Mouse (Mus musculus) liver, embryonic 14.5 days (tissue): ENCODE measurements at regions not wholly inside any gene's neighbourhood (a gene's known extent, or its start where the extent isn't known, plus 50 kb on each side); places are given as distances from the start of the nearest gene placed in this dataset.

ENCODE experiments used
- ATAC-seq: fragments of 200-750 bp; cut with Nextera tagmentation; 2 replicates; pipeline ENCODE4 v1.8.0; 2017; ENCODE audit warnings: moderate number of reproducible peaks, mild to moderate bottlenecking, moderate library complexity; ENCODE audit not compliant: insufficient read depth
- DNase-seq, 3 experiments: peaks; one replicate each; pipeline ENCODE4 v3.0.0-alpha.2; 2012 to 2013; ENCODE audit warnings: low read depth in 3 of 3, low spot score in 3 of 3
- H3K27ac ChIP-seq: fragments of 300-500 bp; sonication (generic); 2 replicates; pipeline ENCODE4 v1.5.1; 2014; ENCODE audit warnings: moderate library complexity, mild to moderate bottlenecking, control low read depth, inconsistent platforms
- H3K27me3 ChIP-seq: fragments of 300-500 bp; sonication (generic); 2 replicates; pipeline ENCODE4 v1.6.1; 2014; ENCODE audit warnings: mild to moderate bottlenecking, low read length, moderate library complexity; ENCODE audit not compliant: control insufficient read depth, insufficient read depth
- H3K36me3 ChIP-seq: fragments of 300-500 bp; sonication (generic); replicated peaks from 2 replicates; pipeline ENCODE4 v1.6.1; 2014; ENCODE audit warnings: low read depth; ENCODE audit not compliant: control insufficient read depth, insufficient read depth
- H3K4me1 ChIP-seq, 2 experiments: fragments of 200-500 bp in 1 of 2; fragments of 300-500 bp in 1 of 2; sonication (generic) in 1 of 2; replicated peaks; 2 replicates each; pipeline ENCODE4 v1.6.1; 2012 to 2014; ENCODE audit warnings: antibody characterized with exemption in 1 of 2, inconsistent platforms in 1 of 2, low read length in 1 of 2; ENCODE audit not compliant: control insufficient read depth in 2 of 2, insufficient read depth in 2 of 2
- H3K4me2 ChIP-seq: fragments of 300-500 bp; sonication (generic); 2 replicates; pipeline ENCODE4 v1.6.1; 2014; ENCODE audit warnings: low read depth, mild to moderate bottlenecking, control low read depth, moderate library complexity
- H3K4me3 ChIP-seq, 2 experiments: fragments of 200-500 bp in 1 of 2; fragments of 300-500 bp in 1 of 2; sonication (generic) in 1 of 2; 2 replicates each; pipeline ENCODE4 v1.5.1; 2012 to 2014; ENCODE audit warnings: low read depth in 2 of 2, low read length in 2 of 2, mild to moderate bottlenecking in 2 of 2, control low read depth in 1 of 2, inconsistent platforms in 1 of 2, moderate library complexity in 1 of 2; ENCODE audit not compliant: insufficient read depth in 1 of 2
- H3K9ac ChIP-seq: fragments of 300-500 bp; sonication (generic); replicated peaks from 2 replicates; pipeline ENCODE4 v1.6.1; 2014; ENCODE audit warnings: mild to moderate bottlenecking, control low read depth, moderate library complexity
- H3K9me3 ChIP-seq: fragments of 300-500 bp; sonication (generic); 2 replicates; pipeline ENCODE4 v1.6.1; 2016; ENCODE audit warnings: low read length, mixed read lengths; ENCODE audit not compliant: control insufficient read depth
- CTCF ChIP-seq: IDR thresholded peaks from 2 replicates; pipeline ENCODE4 v1.5.1; 2016; ENCODE audit warnings: antibody characterized with exemption, low read depth, control low read depth
- EP300 ChIP-seq: IDR thresholded peaks from 2 replicates; pipeline ENCODE4 v1.6.1; 2016; ENCODE audit warnings: antibody characterized with exemption, low read depth
- WGBS: fragments of 180-500 bp; shearing (Covaris S2); extraction: QIAGEN DNeasy Blood & Tissue Kit; methylation state at CpG from one replicate; pipeline ENCODE4 v1.1.7; 2014; ENCODE audit not compliant: insufficient replicate concordance; 5-methylcytosine and 5-hydroxymethylcytosine counted together

- Histone ChIP-seq H3K4me2 (no peak overlapping the region), H3K4me3 (no peak overlapping the region), H3K27me3 (no peaks in the 10 kb centered on the region), H3K9ac (no peak overlapping the region), H3K4me1 (no peaks in the 10 kb centered on the region), H3K27ac (no peak overlapping the region), H3K36me3 (no peaks in the 10 kb centered on the region), H3K9me3 (no peaks in the 10 kb centered on the region)
- ATAC-seq = no peak
- TF ChIP-seq EP300 = no peak
- TF ChIP-seq CTCF = no peak
- DNase-seq = no peak
- 38% methylated on average over 1 of the region's 1 CpGs for WGBS
Measured at GRCm38 (mm10) chr10:98399864-98400263, 514.3 kb upstream of the Atp2b1 start.

DNA sequence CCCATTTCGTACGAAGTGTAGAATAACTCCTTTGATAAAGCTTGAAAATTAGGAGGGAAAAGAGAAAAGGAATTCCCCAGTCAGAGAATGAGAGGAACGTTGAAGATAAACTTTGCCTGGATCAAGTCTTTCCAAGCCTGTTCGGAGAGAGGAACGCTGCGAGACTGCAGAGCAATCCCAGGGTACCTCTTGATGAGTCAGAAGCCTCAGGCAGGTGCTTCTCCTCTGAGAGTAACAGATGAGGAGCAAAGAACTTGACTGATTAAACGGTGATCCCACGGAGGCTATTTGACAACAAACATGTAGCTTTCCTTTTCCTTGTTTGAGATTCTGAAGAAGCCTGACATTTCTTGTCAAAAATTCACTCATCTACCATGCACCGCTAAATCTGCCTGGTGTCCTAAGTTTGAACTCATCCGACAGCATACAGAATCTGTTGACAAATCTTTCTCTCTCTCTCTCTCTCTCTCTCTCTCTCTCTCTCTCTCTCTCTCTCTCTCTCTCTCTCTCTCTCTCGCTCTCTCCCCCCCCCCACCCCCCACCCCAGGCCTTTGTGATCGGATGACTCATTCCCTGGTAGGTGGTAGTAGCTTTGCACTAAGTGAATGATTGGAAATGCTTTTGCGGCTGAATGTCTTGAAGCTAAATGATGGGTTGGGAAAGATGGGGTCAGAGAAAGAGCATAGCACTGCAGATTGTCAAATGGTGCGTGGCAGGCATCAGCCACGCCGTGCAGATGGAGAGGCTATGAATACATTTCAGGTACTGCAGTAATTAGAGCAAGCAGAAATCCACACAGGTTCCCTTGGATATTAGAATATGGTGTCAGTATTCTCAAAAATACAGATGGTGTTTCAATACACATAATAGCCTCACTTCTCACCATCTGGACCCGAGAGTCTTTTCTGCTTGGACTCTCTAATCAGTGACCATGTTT is 496.1 kb upstream of the Atp2b1 start:
- DNase-seq = no peak
- Histone ChIP-seq H3K4me3 (no peak overlapping the region), H3K9ac (no peak overlapping the region), H3K4me2 (no peak overlapping the region), H3K9me3 (no peaks in the 10 kb centered on the region), H3K36me3 (no peaks in the 10 kb centered on the region), H3K27ac (no peak overlapping the region), H3K4me1 (no peaks in the 10 kb centered on the region), H3K27me3 (no peaks in the 10 kb centered on the region)
- TF ChIP-seq CTCF (no peak), EP300 (no peak)
- 59% methylated on average over 16 of the region's 17 CpGs for WGBS
- ATAC-seq = no peak

DNA sequence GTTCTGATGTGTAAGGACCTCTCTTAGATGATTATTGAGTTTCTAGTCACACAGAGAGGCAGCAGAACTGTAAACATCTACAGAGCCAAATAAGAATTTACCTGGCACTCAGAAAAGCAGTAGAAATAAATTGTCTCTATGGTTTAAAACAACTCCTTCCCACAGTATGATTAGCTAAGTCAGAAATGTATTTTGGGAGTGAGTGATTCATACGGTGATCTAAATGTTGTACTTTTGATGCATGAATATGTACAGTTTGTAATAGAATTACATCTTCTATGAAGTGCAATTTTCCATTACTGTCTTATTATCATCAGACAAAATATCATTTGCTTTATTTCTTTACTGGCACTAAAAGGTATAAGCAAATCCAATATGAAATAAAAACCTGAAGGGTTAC is 489.8 kb upstream of the Atp2b1 start:
- no peak overlapping the region for H3K27ac ChIP-seq

DNA sequence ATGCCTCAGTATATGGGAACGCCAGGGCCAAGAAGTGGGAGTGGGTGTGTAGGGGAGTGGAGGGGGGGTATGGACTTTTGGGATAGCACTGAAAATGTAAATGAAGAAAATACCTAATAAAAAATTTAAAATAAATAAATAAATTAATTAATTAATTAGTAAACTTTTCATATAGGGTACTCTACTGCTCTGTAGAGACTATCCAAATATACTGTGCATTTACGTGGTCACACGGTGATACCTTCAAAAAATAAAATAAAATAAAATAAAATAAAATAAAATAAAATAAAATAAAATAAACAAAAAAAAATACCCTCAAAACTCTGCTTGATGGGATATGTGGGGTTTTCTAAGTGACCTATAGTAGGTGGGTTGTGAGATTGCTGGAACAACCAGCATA is 479.2 kb upstream of the Atp2b1 start:
- WGBS = 79% methylated on average over 3 of the region's 3 CpGs
- DNase-seq (no peak), ATAC-seq (no peak)
- Histone ChIP-seq H3K4me1 (no peaks in the 10 kb centered on the region), H3K9me3 (no peaks in the 10 kb centered on the region), H3K4me2 (no peak overlapping the region), H3K27me3 (no peaks in the 10 kb centered on the region), H3K4me3 (no peak overlapping the region), H3K9ac (no peak overlapping the region), H3K27ac (no peak overlapping the region), H3K36me3 (no peaks in the 10 kb centered on the region)
- TF ChIP-seq EP300 = no peak
- no peak for TF ChIP-seq CTCF

More for the DNA sequence above, 489.8 kb upstream of the Atp2b1 start:
- no peaks in the 10 kb centered on the region for H3K9me3 ChIP-seq
- DNase-seq (no peak), ATAC-seq (no peak)
- H3K4me2 ChIP-seq = no peak overlapping the region
- no peaks in the 10 kb centered on the region for H3K27me3 ChIP-seq
- H3K36me3 ChIP-seq = no peaks in the 10 kb centered on the region
- no peaks in the 10 kb centered on the region for H3K4me1 ChIP-seq
- WGBS = 76% methylated on average over 1 of the region's 1 CpGs
- no peak for TF ChIP-seq EP300
- no peak for TF ChIP-seq CTCF
- no peak overlapping the region for H3K4me3 ChIP-seq
- H3K9ac ChIP-seq = no peak overlapping the region

- 63% methylated on average over 2 of the region's 2 CpGs for WGBS
- TF ChIP-seq EP300 (no peak), CTCF (no peak)
- no peak overlapping the region for H3K9ac ChIP-seq
- no peaks in the 10 kb centered on the region for H3K27me3 ChIP-seq
- no peak for ATAC-seq
- DNase-seq = no peak
- H3K4me2 ChIP-seq = no peak overlapping the region
- H3K4me1 ChIP-seq = no peaks in the 10 kb centered on the region
- H3K9me3 ChIP-seq = no peaks in the 10 kb centered on the region
- no peak overlapping the region for H3K27ac ChIP-seq
- no peak overlapping the region for H3K4me3 ChIP-seq
- no peaks in the 10 kb centered on the region for H3K36me3 ChIP-seq
Measured at GRCm38 (mm10) chr10:98461538-98461937, 452.7 kb upstream of the Atp2b1 start.
